Mouse (Mus musculus) MEL (cell line): Measurements from ENCODE around the gene Mesp2. TPM values are rescaled to one million over a fixed set of nuclear protein-coding genes. Genes with fewer than 3 reads are reported as not detected.

ENCODE experiments used
- DNase-seq: peaks from one replicate; pipeline ENCODE4 v3.0.0; 2011; ENCODE audit warnings: low read depth, low spot score
- H3K27ac ChIP-seq: 2 replicates; pipeline ENCODE4 v1.5.1; 2012; ENCODE audit warnings: low read depth, mild to moderate bottlenecking, control low read depth, low read length, moderate library complexity; ENCODE audit not compliant: control insufficient read depth
- H3K27me3 ChIP-seq, 2 experiments: fragments of 150-350 bp in 1 of 2; sonication (generic) in 1 of 2; 2 replicates each; pipeline ENCODE4 v1.6.1; 2012; ENCODE audit warnings: low read length in 2 of 2, mild to moderate bottlenecking in 2 of 2, improper control_type of control experiment in 1 of 2, moderate library complexity in 1 of 2; ENCODE audit not compliant: insufficient read depth in 2 of 2, control insufficient read depth in 1 of 2
- H3K36me3 ChIP-seq, 2 experiments: 2 replicates each; pipeline ENCODE4 v1.6.1; 2012 to 2014; ENCODE audit warnings: low read length in 2 of 2, improper control_type of control experiment in 1 of 2, inconsistent platforms in 1 of 2, mild to moderate bottlenecking in 1 of 2; ENCODE audit not compliant: insufficient read depth in 2 of 2, control insufficient read depth in 1 of 2
- H3K4me1 ChIP-seq, 2 experiments: fragments of 150-350 bp in 1 of 2; sonication (generic) in 1 of 2; 2 replicates each; pipeline ENCODE4 v1.6.1; 2012; ENCODE audit warnings: low read length in 2 of 2, improper control_type of control experiment in 1 of 2, mild to moderate bottlenecking in 1 of 2; ENCODE audit not compliant: insufficient read depth in 2 of 2, control insufficient read depth in 1 of 2
- H3K4me3 ChIP-seq, 2 experiments: fragments of 150-350 bp in 1 of 2; sonication (generic) in 1 of 2; 2 replicates each; pipeline ENCODE4 v1.5.1; 2012; ENCODE audit warnings: low read depth in 2 of 2, low read length in 2 of 2, mild to moderate bottlenecking in 2 of 2, moderate library complexity in 2 of 2, control low read depth in 1 of 2, improper control_type of control experiment in 1 of 2; ENCODE audit not compliant: control insufficient read depth in 1 of 2, insufficient read depth in 1 of 2
- H3K79me2 ChIP-seq: 2 replicates; pipeline ENCODE4 v1.6.1; 2012; ENCODE audit warnings: mild to moderate bottlenecking, low read length, moderate library complexity; ENCODE audit not compliant: control insufficient read depth, poor library complexity, insufficient read depth
- H3K9ac ChIP-seq: 2 replicates; pipeline ENCODE4 v1.6.1; 2012; ENCODE audit warnings: low read depth, mild to moderate bottlenecking, control low read depth, low read length, moderate library complexity; ENCODE audit not compliant: control insufficient read depth, poor library complexity, severe bottlenecking
- H3K9me3 ChIP-seq: fragments of 150-350 bp; sonication (generic); replicated peaks from 2 replicates; pipeline ENCODE4 v1.6.1; 2012; ENCODE audit warnings: mild to moderate bottlenecking, low read length, improper control_type of control experiment, moderate library complexity; ENCODE audit not compliant: insufficient read depth
- CHD1 ChIP-seq: IDR thresholded peaks from 2 replicates; pipeline ENCODE4 v1.6.1; 2012; ENCODE audit warnings: low read depth, mild to moderate bottlenecking, inconsistent platforms, low read length, improper control_type of control experiment
- CTCF ChIP-seq, 3 experiments: IDR thresholded peaks in 2 of 3; conservative IDR thresholded peaks in 1 of 3; 2 replicates each; pipeline ENCODE4 v1.5.1; 2011 to 2012; ENCODE audit warnings: low read length in 3 of 3, low read depth in 2 of 3, mild to moderate bottlenecking in 2 of 3, improper control_type of control experiment in 1 of 3, inconsistent platforms in 1 of 3, mixed read lengths in 1 of 3, moderate library complexity in 1 of 3; ENCODE audit not compliant: control insufficient read depth in 1 of 3, insufficient read depth in 1 of 3, poor library complexity in 1 of 3, severe bottlenecking in 1 of 3
- E2F4 ChIP-seq: IDR thresholded peaks from 2 replicates; pipeline ENCODE4 v1.6.1; 2011; ENCODE audit warnings: low read depth, low read length, improper control_type of control experiment, borderline replicate concordance
- EP300 ChIP-seq, 2 experiments: IDR thresholded peaks; 2 replicates each; pipeline ENCODE4 v1.6.1; 2011; ENCODE audit warnings: improper control_type of control experiment in 2 of 2, low read length in 2 of 2, low read depth in 1 of 2, mild to moderate bottlenecking in 1 of 2
- GATA1 ChIP-seq: IDR thresholded peaks from 2 replicates; pipeline ENCODE4 v1.6.1; 2011; ENCODE audit warnings: low read depth, low read length, improper control_type of control experiment
- HCFC1 ChIP-seq: IDR thresholded peaks from 2 replicates; pipeline ENCODE4 v1.6.1; 2012; ENCODE audit warnings: low read depth, mild to moderate bottlenecking, inconsistent platforms, low read length, improper control_type of control experiment, moderate library complexity
- JUND ChIP-seq: IDR thresholded peaks from 2 replicates; pipeline ENCODE4 v1.6.1; 2011; ENCODE audit warnings: low read depth, mild to moderate bottlenecking, improper control_type of control experiment, low read length
- KAT2A ChIP-seq: conservative IDR thresholded peaks from 2 replicates; pipeline ENCODE4 v1.6.1; 2012; ENCODE audit warnings: low read depth, low read length, improper control_type of control experiment, inconsistent platforms
- MAFK ChIP-seq: IDR thresholded peaks from 2 replicates; pipeline ENCODE4 v1.6.1; 2011; ENCODE audit warnings: low read depth, mild to moderate bottlenecking, low read length, improper control_type of control experiment, borderline replicate concordance
- MEF2A ChIP-seq: IDR thresholded peaks from 2 replicates; pipeline ENCODE4 v1.6.1; 2014; ENCODE audit warnings: low read depth, mild to moderate bottlenecking, inconsistent platforms, low read length, improper control_type of control experiment; ENCODE audit not compliant: poor library complexity, insufficient replicate concordance, severe bottlenecking; ENCODE audit errors: extremely low read depth
- MXI1 ChIP-seq: IDR thresholded peaks from 2 replicates; pipeline ENCODE4 v1.6.1; 2011; ENCODE audit warnings: mild to moderate bottlenecking, low read depth, low read length, improper control_type of control experiment
- MYB ChIP-seq: IDR thresholded peaks from 2 replicates; pipeline ENCODE4 v1.6.1; 2011; ENCODE audit warnings: mild to moderate bottlenecking, low read depth, low read length, improper control_type of control experiment
- MYC ChIP-seq: IDR thresholded peaks from 2 replicates; pipeline ENCODE4 v1.6.1; 2011; ENCODE audit warnings: low read depth, mild to moderate bottlenecking, low read length, improper control_type of control experiment, moderate library complexity
- NELFE ChIP-seq: IDR thresholded peaks from 2 replicates; pipeline ENCODE4 v1.6.1; 2011; ENCODE audit warnings: low read depth, low read length, improper control_type of control experiment
- POLR2AphosphoS5 ChIP-seq: IDR thresholded peaks from 2 replicates; pipeline ENCODE4 v1.6.1; 2012; ENCODE audit warnings: low read depth, borderline replicate concordance, mild to moderate bottlenecking, inconsistent platforms, low read length, moderate library complexity, mixed read lengths
- RAD21 ChIP-seq: IDR thresholded peaks from 2 replicates; pipeline ENCODE4 v1.6.1; 2011; ENCODE audit warnings: mild to moderate bottlenecking, low read depth, low read length, improper control_type of control experiment
- RCOR1 ChIP-seq: IDR thresholded peaks from 2 replicates; pipeline ENCODE4 v1.6.1; 2012; ENCODE audit warnings: low read depth, mild to moderate bottlenecking, inconsistent platforms, low read length, improper control_type of control experiment
- SIN3A ChIP-seq: IDR thresholded peaks from 2 replicates; pipeline ENCODE4 v1.6.1; 2012; ENCODE audit warnings: low read length, improper control_type of control experiment, inconsistent platforms
- SMC3 ChIP-seq: IDR thresholded peaks from 2 replicates; pipeline ENCODE4 v1.6.1; 2011; ENCODE audit warnings: low read depth, low read length, improper control_type of control experiment
- TBP ChIP-seq: IDR thresholded peaks from 2 replicates; pipeline ENCODE4 v1.8.0; 2011; ENCODE audit warnings: low read depth, low read length, improper control_type of control experiment
- USF1 ChIP-seq: IDR thresholded peaks from 2 replicates; pipeline ENCODE4 v1.6.1; 2014; ENCODE audit warnings: low read depth, mild to moderate bottlenecking, inconsistent platforms, low read length, improper control_type of control experiment, moderate library complexity
- ZC3H11A ChIP-seq: IDR thresholded peaks from 2 replicates; pipeline ENCODE4 v1.6.1; 2012; ENCODE audit warnings: low read depth, mild to moderate bottlenecking, inconsistent platforms, low read length, improper control_type of control experiment
- ZKSCAN1 ChIP-seq: IDR thresholded peaks from 2 replicates; pipeline ENCODE4 v1.6.1; 2012; ENCODE audit warnings: low read depth, mild to moderate bottlenecking, inconsistent platforms, low read length, improper control_type of control experiment, moderate library complexity
- ZNF384 ChIP-seq: IDR thresholded peaks from 2 replicates; pipeline ENCODE4 v1.6.1; 2012; ENCODE audit warnings: low read depth, mild to moderate bottlenecking, inconsistent platforms, low read length, improper control_type of control experiment
- polyA plus RNA-seq, 2 experiments: library from polyadenylated mRNA; stranded (reverse) in 1 of 2; unstranded in 1 of 2; fragments of >175 nt in 1 of 2; fragments of >200 nt in 1 of 2; gene quantifications; 2 replicates each; pipeline versions ENCODE4 v1.2.1 to v1.2.4; 2012; ENCODE audit warnings: low replicate concordance in 2 of 2, low read depth in 1 of 2; ENCODE audit not compliant: insufficient read length in 2 of 2, insufficient read depth in 1 of 2, missing spikeins in 1 of 2
- total RNA-seq: library from RNA; depleted of rRNA; stranded (reverse); fragments of 300-350 nt; gene quantifications from 2 replicates; pipeline ENCODE4 v1.2.3, GENCODE M21; 2012

Mesp2 gene
- total and polyA plus RNA-seq, 3 experiments, result not detected

GRCm38 (mm10) chr7:79803887-79804286 is 6.6 kb upstream of the Mesp2 start:
- Histone ChIP-seq H3K27me3 (no peaks in the 10 kb centered on the region), H3K4me3 (no peak overlapping the region), H3K79me2 (no peaks in the 10 kb centered on the region)

GRCm38 (mm10) chr7:79808561-79808960 is 2.0 kb upstream of the Mesp2 start:
- Histone ChIP-seq H3K9ac (no peak overlapping the region), H3K27me3 (no peaks in the 10 kb centered on the region), H3K4me3 (no peak overlapping the region), H3K27ac (no peak overlapping the region), H3K9me3 (no peaks in the 10 kb centered on the region), H3K79me2 (no peaks in the 10 kb centered on the region), H3K36me3 (no peaks in the 10 kb centered on the region), H3K4me1 (no peaks in the 10 kb centered on the region; a peak in 1 of 4 replicates)
- DNase-seq, result no peak
- TF ChIP-seq MEF2A (no peak), MAFK (no peak), MXI1 (no peak), KAT2A (no peak), EP300 (IDR thresholded peaks at IDR 0.05; ENCODE audit: low read depth in 1 of 2, low read length in 2 of 2) (no peak), SIN3A (no peak), ZC3H11A (no peak), USF1 (no peak), POLR2AphosphoS5 (no peak), HCFC1 (no peak), RCOR1 (no peak), TBP (no peak)

More at GRCm38 (mm10) chr7:79803887-79804286, 6.6 kb upstream of the Mesp2 start:
- Histone ChIP-seq H3K4me1 (no peaks in the 10 kb centered on the region), H3K36me3 (no peaks in the 10 kb centered on the region), H3K27ac (no peak overlapping the region)
- TF ChIP-seq E2F4 (no peak), JUND (no peak), CTCF (IDR thresholded peaks at IDR 0.05 in 2 of 3, conservative IDR thresholded peaks at IDR 0.05 in 1 of 3; ENCODE audit: control insufficient read depth in 1 of 3, insufficient read depth in 1 of 3, low read depth in 2 of 3, low read length in 3 of 3, poor library complexity in 1 of 3, severe bottlenecking in 1 of 3) (no peak), MYC (no peak), POLR2AphosphoS5 (no peak), TBP (no peak), SMC3 (no peak), NELFE (no peak), MEF2A (no peak), EP300 (IDR thresholded peaks at IDR 0.05; ENCODE audit: low read depth in 1 of 2, low read length in 2 of 2) (no peak), KAT2A (no peak), HCFC1 (no peak), RAD21 (no peak), ZNF384 (no peak), CHD1 (no peak), ZKSCAN1 (no peak), GATA1 (no peak), MYB (no peak), ZC3H11A (no peak)
- TF ChIP-seq, all 39 proteins: peak for 0
- Histone ChIP-seq H3K9me3 (no peaks in the 10 kb centered on the region), H3K9ac (no peak overlapping the region)
- no peak for DNase-seq
